Mouse (Mus musculus) embryonic fibroblast, embryonic 13.5 days (primary cell): ENCODE data around the gene 2510002D24Rik.

ENCODE experiments used
- CTCF ChIP-seq: IDR thresholded peaks from 2 replicates; pipeline ENCODE4 v1.5.1; 2011; ENCODE audit warnings: mild to moderate bottlenecking, control low read depth, low read length, moderate library complexity, borderline replicate concordance; ENCODE audit not compliant: insufficient read depth
- POLR2A ChIP-seq: IDR thresholded peaks from 2 replicates; pipeline ENCODE4 v1.6.1; 2011; ENCODE audit warnings: low read depth, mild to moderate bottlenecking, control low read depth, low read length, moderate library complexity

DNA sequence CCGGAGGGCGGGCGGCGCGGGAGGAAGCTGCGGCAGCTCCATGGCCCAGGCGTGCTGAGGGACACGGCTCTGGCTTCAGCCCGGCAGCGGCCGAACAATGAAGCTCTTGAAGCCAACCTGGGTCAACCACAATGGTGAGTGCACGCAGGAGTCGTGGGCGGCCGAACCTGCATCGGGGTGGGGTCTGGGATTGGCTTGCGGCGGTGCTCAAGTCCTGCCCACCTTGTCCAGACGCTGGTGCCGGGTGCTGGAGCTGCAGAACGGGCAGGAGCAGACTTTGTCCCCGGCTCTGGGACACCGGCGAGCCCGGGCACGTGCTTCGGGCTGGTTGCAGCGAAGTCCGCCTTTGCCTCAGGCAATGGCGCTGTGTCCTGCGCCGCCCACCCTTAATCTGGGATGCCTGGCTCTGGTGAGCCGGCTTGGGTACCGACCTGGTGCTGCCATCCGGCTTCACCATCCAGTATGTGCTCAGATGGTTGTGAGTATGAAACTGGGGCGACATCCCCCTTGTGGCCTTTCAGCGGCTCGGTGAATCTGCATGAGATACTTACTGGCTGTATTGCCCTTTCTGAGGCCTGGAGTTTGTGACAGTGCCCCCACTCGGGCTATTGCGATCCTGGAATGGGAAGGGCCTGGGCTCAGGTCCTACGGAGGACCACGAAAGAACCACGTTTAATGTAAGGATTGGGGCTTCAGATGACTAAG lies 41.2 kb downstream of the 2510002D24Rik start:
- TF ChIP-seq POLR2A (no peak), CTCF (peak; percentile 12; the same call in 1 of the 2 replicates)
